Mouse (Mus musculus) neural tube, embryonic 13.5 days (tissue): ENCODE data around the gene Capn12. TPM values are rescaled to one million over a fixed set of nuclear protein-coding genes. Genes with fewer than 3 reads are reported as not detected.
"Not testable (repeated sequence)": the region's sequence is repeated elsewhere in the genome, so short reads cannot be mapped to it uniquely, and the experiment has no call there.

Experiments used
- ATAC-seq: fragments of 200-750 bp; cut with Nextera tagmentation; 2 replicates; pipeline ENCODE4 v1.8.0; 2017; ENCODE audit warnings: low read depth, mild to moderate bottlenecking, moderate TSS enrichment, moderate library complexity
- H3K27ac ChIP-seq: fragments of 300-500 bp; sonication (generic); replicated peaks from 2 replicates; pipeline ENCODE4 v1.5.1; 2015; ENCODE audit warnings: moderate library complexity, mild to moderate bottlenecking, inconsistent platforms
- H3K27me3 ChIP-seq: fragments of 300-500 bp; sonication (generic); 2 replicates; pipeline ENCODE4 v1.6.1; 2015; ENCODE audit warnings: mild to moderate bottlenecking, inconsistent platforms
- H3K36me3 ChIP-seq: fragments of 300-500 bp; sonication (generic); 2 replicates; pipeline ENCODE4 v1.6.1; 2015; ENCODE audit warnings: mild to moderate bottlenecking, inconsistent platforms
- H3K4me1 ChIP-seq: fragments of 300-500 bp; sonication (generic); replicated peaks from 2 replicates; pipeline ENCODE4 v1.6.1; 2015; ENCODE audit warnings: inconsistent platforms
- H3K4me2 ChIP-seq: fragments of 300-500 bp; sonication (generic); 2 replicates; pipeline ENCODE4 v1.6.1; 2015; ENCODE audit warnings: inconsistent platforms, mild to moderate bottlenecking, moderate library complexity
- H3K4me3 ChIP-seq: fragments of 300-500 bp; sonication (generic); 2 replicates; pipeline ENCODE4 v1.5.1; 2015; ENCODE audit warnings: mild to moderate bottlenecking, inconsistent platforms
- H3K9ac ChIP-seq: fragments of 300-500 bp; sonication (generic); 2 replicates; pipeline ENCODE4 v1.6.1; 2015; ENCODE audit warnings: moderate library complexity, mild to moderate bottlenecking, inconsistent platforms
- H3K9me3 ChIP-seq: fragments of 300-500 bp; sonication (generic); 2 replicates; pipeline ENCODE4 v1.6.1; 2016; ENCODE audit warnings: inconsistent platforms
- WGBS: fragments of 180-500 bp; shearing (Covaris S2); methylation state at CpG from one replicate; pipeline ENCODE4 v1.1.7; 2015; 5-methylcytosine and 5-hydroxymethylcytosine counted together
- polyA plus RNA-seq: library from polyadenylated mRNA; unstranded; fragments of >200 nt; fragmentation: Nextera tagmentation; extraction: Ambion mirVana; gene quantifications from 2 replicates; pipeline ENCODE4 v1.2.1, GENCODE M21; 2015

Gene Capn12
- polyA plus RNA-seq, 1 experiment from 2014 or later: 0.29 TPM

- Histone ChIP-seq H3K9ac (no peak overlapping the region), H3K27me3 (peaks cover 17% of the 10 kb centered on the region), H3K36me3 (no peaks in the 10 kb centered on the region), H3K27ac (no peak overlapping the region), H3K4me2 (no peak overlapping the region), H3K4me3 (no peak overlapping the region), H3K4me1 (0 out of 2 replicates have a peak, but pooled peaks cover 3% of the 10 kb centered on the region), H3K9me3 (no peaks in the 10 kb centered on the region)
- ATAC-seq: no peak
- 77% methylated on average over 11 of the region's 11 CpGs for WGBS
Observed at GRCm38 (mm10) chr7:28883039-28883438, 1.8 kb downstream of the Capn12 start.

- H3K4me1 ChIP-seq, H3K4me2 ChIP-seq, H3K9me3 ChIP-seq, H3K9ac ChIP-seq, H3K36me3 ChIP-seq, ATAC-seq, H3K4me3 ChIP-seq, H3K27ac ChIP-seq: not testable (repeated sequence)
- H3K27me3 ChIP-seq: peaks cover 24% of the 10 kb centered on the region
- 89% methylated on average over 4 of the region's 4 CpGs for WGBS
Observed at GRCm38 (mm10) chr7:28883704-28884103, 2.5 kb downstream of the Capn12 start.

GRCm38 (mm10) chr7:28886486-28886885 lies 5.3 kb downstream of the Capn12 start:
- WGBS: 32% methylated on average over 14 of the region's 14 CpGs
- ATAC-seq: no peak
- Histone ChIP-seq H3K27me3 (peaks cover 49% of the 10 kb centered on the region), H3K9me3 (no peaks in the 10 kb centered on the region), H3K9ac (no peak overlapping the region), H3K4me2 (no peak overlapping the region), H3K4me3 (no peak overlapping the region), H3K27ac (no peak overlapping the region), H3K4me1 (peaks cover 10% of the 10 kb centered on the region), H3K36me3 (peaks cover 10% of the 10 kb centered on the region)

- 3% methylated on average over 27 of the region's 27 CpGs for WGBS
- H3K36me3 ChIP-seq: peaks cover 31% of the 10 kb centered on the region
- ATAC-seq: 0 out of 2 replicates have a peak, but pooled peaks have one; percentile 45
- peak overlapping the region; percentile 55 for H3K4me2 ChIP-seq
- H3K9ac ChIP-seq: peak overlapping the region; percentile 60
- H3K9me3 ChIP-seq: no peaks in the 10 kb centered on the region
- H3K27ac ChIP-seq: no peak overlapping the region
- H3K4me1 ChIP-seq: peaks cover 9% of the 10 kb centered on the region
- H3K4me3 ChIP-seq: peak overlapping the region; percentile 33
- H3K27me3 ChIP-seq: peaks cover 49% of the 10 kb centered on the region
Observed at GRCm38 (mm10) chr7:28888701-28889161, 7.5 kb downstream of the Capn12 start.

- Histone ChIP-seq H3K9ac (no peak overlapping the region), H3K27ac (no peak overlapping the region), H3K36me3 (peaks cover 70% of the 10 kb centered on the region), H3K4me3 (no peak overlapping the region), H3K27me3 (peaks cover 36% of the 10 kb centered on the region), H3K4me1 (peaks cover 9% of the 10 kb centered on the region), H3K9me3 (no peaks in the 10 kb centered on the region), H3K4me2 (no peak overlapping the region)
- no peak for ATAC-seq
- WGBS: 97% methylated on average over 17 of the region's 17 CpGs
Observed at GRCm38 (mm10) chr7:28892601-28893000, 11.4 kb downstream of the Capn12 start.

- Histone ChIP-seq H3K4me3 (no peak overlapping the region), H3K9me3 (no peaks in the 10 kb centered on the region), H3K4me1 (peaks cover 4% of the 10 kb centered on the region), H3K4me2 (no peak overlapping the region), H3K9ac (no peak overlapping the region), H3K27me3 (peaks cover 24% of the 10 kb centered on the region), H3K36me3 (peaks cover 81% of the 10 kb centered on the region), H3K27ac (no peak overlapping the region)
- ATAC-seq: peak; percentile 45; the same call in 1 of the 2 replicates
- 56% methylated on average over 7 of the region's 7 CpGs for WGBS
Observed at GRCm38 (mm10) chr7:28893643-28894265, 12.5 kb downstream of the Capn12 start.

GRCm38 (mm10) chr7:28894942-28895341 lies 13.7 kb downstream of the Capn12 start:
- H3K4me3 ChIP-seq: no peak overlapping the region
- no peaks in the 10 kb centered on the region for H3K4me1 ChIP-seq
- peaks cover 12% of the 10 kb centered on the region for H3K27me3 ChIP-seq
- H3K4me2 ChIP-seq: no peak overlapping the region
- no peak overlapping the region for H3K9ac ChIP-seq
- peaks cover 93% of the 10 kb centered on the region for H3K36me3 ChIP-seq
- H3K27ac ChIP-seq: no peak overlapping the region
- WGBS: 71% methylated on average over 5 of the region's 5 CpGs
- no peak for ATAC-seq
- no peaks in the 10 kb centered on the region for H3K9me3 ChIP-seq

GRCm38 (mm10) chr7:28897661-28898060 lies 16.4 kb downstream of the Capn12 start:
- no peak for ATAC-seq
- Histone ChIP-seq H3K27me3 (no peaks in the 10 kb centered on the region), H3K36me3 (peaks cover 99% of the 10 kb centered on the region), H3K9me3 (no peaks in the 10 kb centered on the region), H3K4me2 (no peak overlapping the region), H3K9ac (no peak overlapping the region), H3K4me3 (no peak overlapping the region), H3K27ac (no peak overlapping the region), H3K4me1 (no peaks in the 10 kb centered on the region; the same call in 1 of the 2 replicates)
- 93% methylated on average over 6 of the region's 6 CpGs for WGBS

GRCm38 (mm10) chr7:28899972-28900371 lies 18.8 kb downstream of the Capn12 start:
- Histone ChIP-seq H3K27me3 (no peaks in the 10 kb centered on the region), H3K9me3 (no peaks in the 10 kb centered on the region), H3K4me3 (no peak overlapping the region), H3K9ac (no peak overlapping the region), H3K4me2 (no peak overlapping the region), H3K4me1 (no peaks in the 10 kb centered on the region; the same call in 1 of the 2 replicates), H3K27ac (no peak overlapping the region), H3K36me3 (peaks cover 100% of the 10 kb centered on the region)
- WGBS: 88% methylated on average over 4 of the region's 4 CpGs
- ATAC-seq: no peak

GRCm38 (mm10) chr7:28901311-28902125 lies 20.3 kb downstream of the Capn12 start:
- peak overlapping the region; percentile 75 for H3K27ac ChIP-seq
- H3K9ac ChIP-seq: no peak overlapping the region
- H3K4me1 ChIP-seq: no peaks in the 10 kb centered on the region; the same call in 1 of the 2 replicates
- no peak overlapping the region for H3K4me2 ChIP-seq
- no peaks in the 10 kb centered on the region for H3K27me3 ChIP-seq
- H3K4me3 ChIP-seq: no peak overlapping the region
- peak; percentile 79 for ATAC-seq
- 83% methylated on average over 13 of the region's 13 CpGs for WGBS
- peaks cover 100% of the 10 kb centered on the region for H3K36me3 ChIP-seq
- H3K9me3 ChIP-seq: no peaks in the 10 kb centered on the region

- no peaks in the 10 kb centered on the region for H3K27me3 ChIP-seq
- 90% methylated on average over 6 of the region's 6 CpGs for WGBS
- no peak overlapping the region for H3K4me3 ChIP-seq
- no peak overlapping the region for H3K4me2 ChIP-seq
- no peaks in the 10 kb centered on the region; the same call in 1 of the 2 replicates for H3K4me1 ChIP-seq
- H3K36me3 ChIP-seq: peaks cover 100% of the 10 kb centered on the region
- H3K27ac ChIP-seq: peak overlapping the region; percentile 75; the same call in 1 of the 2 replicates
- H3K9me3 ChIP-seq: no peaks in the 10 kb centered on the region
- no peak for ATAC-seq
- no peak overlapping the region for H3K9ac ChIP-seq
Observed at GRCm38 (mm10) chr7:28902180-28902579, 21.0 kb downstream of the Capn12 start.

- no peaks in the 10 kb centered on the region for H3K27me3 ChIP-seq
- no peaks in the 10 kb centered on the region for H3K9me3 ChIP-seq
- H3K36me3 ChIP-seq: peaks cover 100% of the 10 kb centered on the region
- ATAC-seq: no peak
- no peak overlapping the region for H3K4me3 ChIP-seq
- no peak overlapping the region for H3K4me2 ChIP-seq
- WGBS: 88% methylated on average over 3 of the region's 3 CpGs
- H3K4me1 ChIP-seq: no peaks in the 10 kb centered on the region; the same call in 1 of the 2 replicates
- H3K27ac ChIP-seq: peak overlapping the region; percentile 75; the same call in 1 of the 2 replicates
- no peak overlapping the region for H3K9ac ChIP-seq
Observed at GRCm38 (mm10) chr7:28902809-28903208, 21.6 kb downstream of the Capn12 start.
